Mouse (Mus musculus): ENCODE data around the gene Bean1. TPM values are rescaled to one million over a fixed set of nuclear protein-coding genes. Genes with fewer than 3 reads are reported as not detected.

The Bean1 gene
- total RNA-seq, 1 experiment, result 0.09 TPM

DNA sequence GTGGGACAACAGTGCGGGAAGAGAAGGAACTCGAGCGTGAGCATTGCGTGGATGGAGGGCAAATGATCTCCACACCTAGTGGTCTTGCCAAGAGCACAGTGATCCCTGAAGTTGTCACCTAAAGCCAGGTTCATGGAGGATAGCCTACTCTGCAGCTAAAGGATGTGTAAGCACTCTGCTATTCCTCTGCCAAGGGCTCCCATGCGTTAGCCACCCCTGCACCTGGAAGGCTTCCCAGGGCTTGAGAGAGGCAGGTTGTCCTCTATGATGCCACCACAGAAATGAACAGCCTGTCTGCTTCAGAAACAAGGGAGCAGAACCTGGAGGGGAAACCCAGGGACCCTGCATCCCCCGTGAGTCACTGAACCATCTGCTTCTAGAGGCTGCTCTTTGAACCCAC is 17.4 kb downstream of the Bean1 start:
- no peak overlapping the region for H3K9ac ChIP-seq (ENCODE audit: insufficient read depth, low read depth, low read length, poor library complexity, severe bottlenecking)
- in situ Hi-C loops (cut with MboI; ENCODE audit: low sequenced_read_pairs in 2 of 2, unreplicated experiment in 2 of 2), result no loop called here
- DNase-seq (ENCODE audit: low read depth, low spot score), result no peak
- no peaks in the 10 kb centered on the region for H3K9me3 ChIP-seq (ENCODE audit: control insufficient read depth, insufficient read depth, low read depth, low read length)
- no peak overlapping the region for H3K27ac ChIP-seq (ENCODE audit: insufficient read depth, low read depth, low read length, poor library complexity, severe bottlenecking)
- no peaks in the 10 kb centered on the region for H3K4me1 ChIP-seq (ENCODE audit: control insufficient read depth in 2 of 2, insufficient read depth in 2 of 2, low read length in 2 of 2, poor library complexity in 1 of 2)
- H3K4me3 ChIP-seq (ENCODE audit: insufficient read depth in 1 of 2, low read depth in 1 of 2, low read length in 2 of 2, poor library complexity in 1 of 2, severe bottlenecking in 1 of 2), result no peak overlapping the region
- no peaks in the 10 kb centered on the region for H3K36me3 ChIP-seq (ENCODE audit: control insufficient read depth, insufficient read depth, low read length, poor library complexity, severe bottlenecking)
- TF ChIP-seq HCFC1 (IDR thresholded peaks at IDR 0.05; ENCODE audit: borderline replicate concordance, insufficient read depth, low read length) (no peak), ZC3H11A (IDR thresholded peaks at IDR 0.05; ENCODE audit: borderline replicate concordance, low read depth, low read length) (no peak), ZNF384 (IDR thresholded peaks at IDR 0.05; ENCODE audit: low read depth, low read length) (no peak), MAFK (IDR thresholded peaks at IDR 0.05; ENCODE audit: insufficient read depth, low read depth, low read length) (no peak), CHD2 (IDR thresholded peaks at IDR 0.05; ENCODE audit: low read depth, low read length) (no peak)

DNA sequence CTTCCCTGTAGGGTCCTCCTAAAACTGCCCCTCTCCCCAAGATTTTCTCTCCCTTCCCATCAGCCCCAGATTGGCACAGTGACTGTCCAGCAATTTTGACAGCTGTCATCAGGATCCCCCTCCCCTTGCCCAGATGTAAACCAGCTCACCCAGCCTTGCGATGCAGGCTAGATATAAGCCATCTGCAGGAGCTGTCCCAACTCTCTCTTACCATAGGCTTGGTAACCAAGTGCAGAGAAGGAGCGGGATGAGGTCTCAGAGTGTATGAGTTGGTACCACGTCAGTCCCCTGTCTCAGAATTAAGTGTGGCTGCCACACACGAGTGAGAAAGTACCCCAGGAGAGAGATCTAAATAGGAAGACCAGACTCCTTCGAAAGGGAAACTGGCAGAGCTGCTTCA is 18.2 kb downstream of the Bean1 start:
- H3K4me1 ChIP-seq (ENCODE audit: control insufficient read depth in 2 of 2, insufficient read depth in 2 of 2, low read length in 2 of 2, poor library complexity in 1 of 2), result no peaks in the 10 kb centered on the region
- H3K9ac ChIP-seq (ENCODE audit: insufficient read depth, low read depth, low read length, poor library complexity, severe bottlenecking), result no peak overlapping the region
- no peaks in the 10 kb centered on the region for H3K9me3 ChIP-seq (ENCODE audit: control insufficient read depth, insufficient read depth, low read depth, low read length)
- TF ChIP-seq CHD2 (IDR thresholded peaks at IDR 0.05; ENCODE audit: low read depth, low read length) (no peak), HCFC1 (IDR thresholded peaks at IDR 0.05; ENCODE audit: borderline replicate concordance, insufficient read depth, low read length) (no peak), ZNF384 (IDR thresholded peaks at IDR 0.05; ENCODE audit: low read depth, low read length) (no peak), MAFK (IDR thresholded peaks at IDR 0.05; ENCODE audit: insufficient read depth, low read depth, low read length) (no peak), ZC3H11A (IDR thresholded peaks at IDR 0.05; ENCODE audit: borderline replicate concordance, low read depth, low read length) (no peak)
- in situ Hi-C loops (cut with MboI; ENCODE audit: low sequenced_read_pairs in 2 of 2, unreplicated experiment in 2 of 2), result no loop called here
- no peaks in the 10 kb centered on the region for H3K36me3 ChIP-seq (ENCODE audit: control insufficient read depth, insufficient read depth, low read length, poor library complexity, severe bottlenecking)
- no peak overlapping the region for H3K4me3 ChIP-seq (ENCODE audit: insufficient read depth in 1 of 2, low read depth in 1 of 2, low read length in 2 of 2, poor library complexity in 1 of 2, severe bottlenecking in 1 of 2)
- H3K27ac ChIP-seq (ENCODE audit: insufficient read depth, low read depth, low read length, poor library complexity, severe bottlenecking), result no peak overlapping the region
- DNase-seq (ENCODE audit: low read depth, low spot score), result no peak

DNA sequence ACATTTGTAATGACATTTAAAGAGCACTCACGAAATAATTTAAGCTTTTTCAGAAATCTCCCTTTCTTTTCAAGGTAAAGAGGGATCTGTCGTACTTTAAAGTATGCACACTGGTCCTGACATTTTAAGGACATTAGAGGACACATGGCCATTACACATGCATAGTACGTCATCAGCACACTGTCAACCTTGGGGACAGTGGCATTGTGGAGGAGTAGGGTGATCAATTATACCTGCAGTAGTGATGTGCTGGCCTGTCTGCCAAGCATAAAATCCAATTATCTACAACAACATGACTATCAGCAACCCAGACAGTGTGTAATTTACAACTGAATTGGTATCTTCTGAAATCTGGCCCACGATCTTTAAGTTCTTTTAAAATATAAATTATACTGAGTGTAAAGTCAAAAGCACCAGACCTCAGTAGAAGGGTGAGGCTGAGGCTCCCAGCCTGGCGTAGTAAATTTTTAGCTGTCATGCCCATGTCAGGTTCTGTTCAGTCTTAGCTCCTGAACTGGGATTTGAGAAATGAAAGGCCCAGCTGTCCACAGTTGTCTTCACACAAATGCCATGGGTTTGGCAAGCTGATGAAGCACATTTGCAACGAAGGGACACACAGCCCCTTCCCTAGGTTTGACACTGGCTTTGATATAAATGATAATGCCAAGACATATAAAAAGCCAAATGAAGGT is 20.7 kb downstream of the Bean1 start:
- no peaks in the 10 kb centered on the region for H3K4me1 ChIP-seq (ENCODE audit: control insufficient read depth in 2 of 2, insufficient read depth in 2 of 2, low read length in 2 of 2, poor library complexity in 1 of 2)
- H3K9me3 ChIP-seq (ENCODE audit: control insufficient read depth, insufficient read depth, low read depth, low read length), result no peaks in the 10 kb centered on the region
- H3K9ac ChIP-seq (ENCODE audit: insufficient read depth, low read depth, low read length, poor library complexity, severe bottlenecking), result no peak overlapping the region
- TF ChIP-seq MAFK (IDR thresholded peaks at IDR 0.05; ENCODE audit: insufficient read depth, low read depth, low read length), result no peak
- TF ChIP-seq ZC3H11A (IDR thresholded peaks at IDR 0.05; ENCODE audit: borderline replicate concordance, low read depth, low read length), result no peak
- TF ChIP-seq CHD2 (IDR thresholded peaks at IDR 0.05; ENCODE audit: low read depth, low read length), result no peak
- no peak for TF ChIP-seq ZNF384 (IDR thresholded peaks at IDR 0.05; ENCODE audit: low read depth, low read length)
- no peak for TF ChIP-seq HCFC1 (IDR thresholded peaks at IDR 0.05; ENCODE audit: borderline replicate concordance, insufficient read depth, low read length)
- no peak for DNase-seq (ENCODE audit: low read depth, low spot score)
- no peak overlapping the region for H3K27ac ChIP-seq (ENCODE audit: insufficient read depth, low read depth, low read length, poor library complexity, severe bottlenecking)
- H3K4me3 ChIP-seq (ENCODE audit: insufficient read depth in 1 of 2, low read depth in 1 of 2, low read length in 2 of 2, poor library complexity in 1 of 2, severe bottlenecking in 1 of 2), result no peak overlapping the region
- H3K36me3 ChIP-seq (ENCODE audit: control insufficient read depth, insufficient read depth, low read length, poor library complexity, severe bottlenecking), result no peaks in the 10 kb centered on the region
- in situ Hi-C loops (cut with MboI; ENCODE audit: low sequenced_read_pairs in 2 of 2, unreplicated experiment in 2 of 2), result no loop called here

DNA sequence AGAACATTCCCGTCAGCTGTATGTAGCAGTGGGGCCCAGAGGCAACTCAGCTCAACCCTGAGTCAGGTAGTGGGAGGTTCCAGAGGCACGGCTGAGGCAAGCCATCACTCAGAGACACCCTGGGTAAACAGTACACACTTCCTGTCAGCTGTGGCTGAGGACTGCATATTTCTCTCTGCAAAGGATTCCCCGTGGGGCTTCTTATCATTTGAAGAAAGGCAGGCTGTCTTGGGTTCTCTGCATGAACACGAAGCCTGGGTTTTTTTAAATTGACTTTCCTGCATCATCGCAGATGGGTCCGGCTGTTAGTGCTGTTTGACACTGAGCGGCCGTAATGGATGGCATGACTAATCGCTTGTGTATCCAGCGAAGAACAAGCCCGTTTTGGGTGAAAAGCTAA is 21.3 kb downstream of the Bean1 start:
- no peaks in the 10 kb centered on the region for H3K4me1 ChIP-seq (ENCODE audit: control insufficient read depth in 2 of 2, insufficient read depth in 2 of 2, low read length in 2 of 2, poor library complexity in 1 of 2)
- H3K27ac ChIP-seq (ENCODE audit: insufficient read depth, low read depth, low read length, poor library complexity, severe bottlenecking), result no peak overlapping the region
- H3K36me3 ChIP-seq (ENCODE audit: control insufficient read depth, insufficient read depth, low read length, poor library complexity, severe bottlenecking), result no peaks in the 10 kb centered on the region
- H3K9me3 ChIP-seq (ENCODE audit: control insufficient read depth, insufficient read depth, low read depth, low read length), result no peaks in the 10 kb centered on the region
- no peak overlapping the region for H3K9ac ChIP-seq (ENCODE audit: insufficient read depth, low read depth, low read length, poor library complexity, severe bottlenecking)
- TF ChIP-seq HCFC1 (IDR thresholded peaks at IDR 0.05; ENCODE audit: borderline replicate concordance, insufficient read depth, low read length), result no peak
- no peak for DNase-seq (ENCODE audit: low read depth, low spot score)
- H3K4me3 ChIP-seq (ENCODE audit: insufficient read depth in 1 of 2, low read depth in 1 of 2, low read length in 2 of 2, poor library complexity in 1 of 2, severe bottlenecking in 1 of 2), result no peak overlapping the region
- in situ Hi-C loops (cut with MboI; ENCODE audit: low sequenced_read_pairs in 2 of 2, unreplicated experiment in 2 of 2), result no loop called here

DNA sequence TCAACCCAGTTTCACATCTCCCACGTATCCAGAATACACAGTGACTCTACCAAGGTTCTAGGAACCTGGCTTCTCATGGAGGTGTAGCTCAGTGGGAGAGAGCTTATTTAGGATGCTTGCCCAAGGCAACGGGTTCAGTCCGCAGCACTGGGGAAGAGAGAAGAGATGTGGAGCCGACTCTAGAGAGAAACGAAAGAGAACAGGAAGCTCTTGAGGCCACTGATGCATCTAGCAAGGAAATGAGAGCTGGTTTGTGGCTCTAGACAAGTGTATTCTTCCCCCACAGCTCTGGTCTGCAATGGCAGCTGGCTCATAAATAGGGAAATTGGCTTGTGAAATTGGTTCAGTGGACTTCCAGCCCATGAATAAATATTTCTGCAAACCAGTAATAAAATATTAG is 29.6 kb downstream of the Bean1 start:
- Histone ChIP-seq H3K36me3 (ENCODE audit: control insufficient read depth, insufficient read depth, low read length, poor library complexity, severe bottlenecking) (no peaks in the 10 kb centered on the region), H3K4me3 (ENCODE audit: insufficient read depth in 1 of 2, low read depth in 1 of 2, low read length in 2 of 2, poor library complexity in 1 of 2, severe bottlenecking in 1 of 2) (no peak overlapping the region), H3K9me3 (ENCODE audit: control insufficient read depth, insufficient read depth, low read depth, low read length) (no peaks in the 10 kb centered on the region), H3K4me1 (ENCODE audit: control insufficient read depth in 2 of 2, insufficient read depth in 2 of 2, low read length in 2 of 2, poor library complexity in 1 of 2) (no peaks in the 10 kb centered on the region), H3K27ac (ENCODE audit: insufficient read depth, low read depth, low read length, poor library complexity, severe bottlenecking) (no peak overlapping the region), H3K9ac (ENCODE audit: insufficient read depth, low read depth, low read length, poor library complexity, severe bottlenecking) (no peak overlapping the region)
- no peak for DNase-seq (ENCODE audit: low read depth, low spot score)
- no peak for TF ChIP-seq CHD2 (IDR thresholded peaks at IDR 0.05; ENCODE audit: low read depth, low read length)
- TF ChIP-seq HCFC1 (IDR thresholded peaks at IDR 0.05; ENCODE audit: borderline replicate concordance, insufficient read depth, low read length), result no peak
- TF ChIP-seq MAFK (IDR thresholded peaks at IDR 0.05; ENCODE audit: insufficient read depth, low read depth, low read length), result no peak
- TF ChIP-seq ZC3H11A (IDR thresholded peaks at IDR 0.05; ENCODE audit: borderline replicate concordance, low read depth, low read length), result no peak
- TF ChIP-seq ZNF384 (IDR thresholded peaks at IDR 0.05; ENCODE audit: low read depth, low read length), result no peak
- in situ Hi-C loops (cut with MboI; ENCODE audit: low sequenced_read_pairs in 2 of 2, unreplicated experiment in 2 of 2), result no loop called here
